Mouse (Mus musculus) heart, adult 2 months (tissue): ENCODE measurements around the gene Slit3.

Experiments
- CTCF ChIP-seq: fragments of 200-600 bp; IDR thresholded peaks from 2 replicates; pipeline ENCODE4 v1.8.1; 2022; ENCODE audit warnings: antibody characterized with exemption, mild to moderate bottlenecking, moderate library complexity
- POLR2A ChIP-seq: fragments of 200-500 bp; IDR thresholded peaks from 2 replicates; pipeline ENCODE4 v1.6.1; 2011; ENCODE audit warnings: mild to moderate bottlenecking, low read depth, low read length, control low read depth; ENCODE audit not compliant: insufficient read depth

GRCm38 (mm10) chr11:35224025-35224424, 103.0 kb downstream of the Slit3 start:
- TF ChIP-seq CTCF: no peak
- no peak for TF ChIP-seq POLR2A
